Mouse (Mus musculus) embryo, embryonic 10 days (tissue): ENCODE measurements around the gene Polq.

Experiments used
- DNase-seq: peaks from one replicate; pipeline ENCODE4 v3.0.0-alpha.2; 2015; ENCODE audit warnings: low spot score

Polq gene

DNA sequence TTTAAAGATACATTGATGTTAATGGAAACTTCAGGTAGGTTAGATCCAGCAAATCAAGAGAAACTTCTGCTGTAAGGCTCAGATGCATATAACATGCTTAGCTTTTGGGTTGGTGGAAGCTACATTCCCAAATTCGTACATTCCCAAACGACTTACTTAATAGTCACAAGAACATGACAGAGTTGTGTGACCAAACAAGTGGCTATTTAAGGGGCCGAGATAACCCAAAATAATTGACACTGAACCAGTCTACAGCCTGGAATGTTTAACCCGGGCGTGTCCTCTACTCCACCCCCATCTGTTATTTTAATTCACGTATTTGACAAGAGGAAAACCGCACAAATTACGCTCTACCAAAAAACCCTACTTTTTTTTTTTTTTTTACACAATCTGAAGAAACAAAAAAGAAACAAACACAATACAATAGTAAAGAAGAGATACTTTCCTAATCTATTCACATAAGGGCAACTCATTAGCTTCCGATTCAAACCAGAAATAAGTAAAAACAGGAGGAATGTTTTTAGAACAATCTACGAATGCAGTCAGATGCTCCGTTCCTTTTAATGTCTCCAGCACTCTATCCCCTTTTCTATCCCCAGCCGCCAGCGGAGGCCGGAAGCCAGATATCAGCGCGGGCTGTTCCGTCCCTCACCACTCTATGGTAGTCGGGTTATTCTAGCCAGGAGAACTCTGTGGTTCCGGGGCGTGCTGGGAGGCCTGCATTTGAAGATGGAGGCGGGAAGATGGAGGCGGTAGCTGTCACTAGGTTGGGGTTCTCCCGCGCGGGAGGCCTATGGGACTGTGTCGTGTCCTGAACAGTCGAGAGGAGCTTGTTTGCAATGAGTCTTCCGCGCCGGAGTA lies at the start of gene Polq:
Polq (plus strand) TSS at position 726 of the 861 bp plus-strand sequence.
- peak; percentile 95 for DNase-seq

DNA sequence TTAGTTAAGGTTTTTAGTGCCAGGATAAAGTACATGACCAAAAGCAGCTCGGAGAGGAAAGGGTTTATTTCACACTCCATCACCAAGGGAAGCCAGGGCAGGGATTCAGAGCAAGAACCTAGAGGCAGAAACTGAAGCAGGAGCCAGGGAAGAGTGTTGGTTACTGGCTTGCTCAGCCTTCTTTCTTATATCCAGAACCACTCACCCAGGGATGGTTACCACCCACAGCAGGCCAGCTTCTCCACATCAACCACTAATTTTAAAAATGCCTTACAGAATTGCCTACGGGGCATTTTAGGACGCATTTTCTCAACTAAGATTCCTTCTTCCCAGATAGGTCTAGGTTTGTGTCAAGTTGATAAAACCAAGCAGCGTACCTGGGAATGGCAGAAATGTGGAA lies 48.2 kb upstream of the Polq start:
- no peak for DNase-seq

DNA sequence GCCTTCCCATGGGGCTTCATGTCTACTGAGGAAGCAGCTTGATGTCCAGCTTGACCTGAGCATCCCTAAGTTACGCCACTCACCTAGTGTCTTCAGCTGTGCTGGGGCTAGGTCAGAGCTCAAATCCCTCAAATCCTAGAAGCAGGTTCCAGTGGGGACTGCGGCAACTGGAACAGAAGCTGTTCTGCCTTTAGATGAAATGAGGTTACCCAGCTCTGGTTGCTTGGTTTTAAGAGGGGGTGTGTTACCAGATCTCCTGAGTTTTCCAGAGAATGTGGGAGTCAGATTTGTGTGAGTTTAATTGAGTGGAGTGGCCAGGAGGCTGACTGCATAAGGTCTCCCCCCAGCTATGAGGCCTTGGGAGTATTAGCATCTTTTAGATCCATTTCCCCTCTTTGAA lies 32.5 kb upstream of the Polq start:
- peak; percentile 1 for DNase-seq

DNA sequence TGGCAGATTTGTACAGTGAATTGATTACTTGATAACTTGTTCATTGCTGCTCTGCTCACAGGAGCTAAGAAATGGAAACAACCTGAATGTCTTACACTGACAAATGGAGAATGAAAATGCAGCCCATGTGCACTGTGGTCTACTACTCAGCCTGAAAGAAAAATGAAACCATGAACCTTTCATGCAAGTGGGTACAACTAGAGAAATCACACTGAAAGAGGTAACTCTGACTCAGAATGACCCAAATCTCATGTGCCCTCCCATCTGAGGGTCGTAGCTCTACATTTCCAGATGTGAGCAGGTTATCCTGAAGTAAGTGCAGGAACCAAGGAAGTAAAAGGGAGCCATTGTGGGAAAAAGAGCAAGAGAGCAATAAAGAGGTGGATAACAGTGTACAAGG lies 27.8 kb upstream of the Polq start:
- peak; percentile 3 for DNase-seq

DNA sequence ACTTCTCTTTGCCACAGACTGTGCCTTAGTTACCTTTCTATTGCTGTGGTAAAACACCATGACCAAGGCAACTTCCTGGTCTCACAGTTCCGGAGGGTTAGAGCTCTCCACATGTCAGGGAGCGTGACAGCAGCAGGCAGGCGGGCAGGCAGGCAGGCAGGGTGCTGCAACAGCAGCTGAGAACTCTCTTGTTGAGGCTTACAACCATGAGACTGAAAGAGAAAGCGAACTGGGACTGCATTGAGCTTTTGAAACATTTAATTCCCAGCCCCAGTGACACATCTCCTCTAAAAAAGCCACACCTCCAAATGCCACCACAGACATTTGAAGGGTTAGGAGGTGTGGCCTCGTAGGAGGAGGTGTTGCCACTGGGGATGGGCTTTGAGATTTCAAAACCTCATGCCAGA lies 25.9 kb upstream of the Polq start:
- DNase-seq: no peak

DNA sequence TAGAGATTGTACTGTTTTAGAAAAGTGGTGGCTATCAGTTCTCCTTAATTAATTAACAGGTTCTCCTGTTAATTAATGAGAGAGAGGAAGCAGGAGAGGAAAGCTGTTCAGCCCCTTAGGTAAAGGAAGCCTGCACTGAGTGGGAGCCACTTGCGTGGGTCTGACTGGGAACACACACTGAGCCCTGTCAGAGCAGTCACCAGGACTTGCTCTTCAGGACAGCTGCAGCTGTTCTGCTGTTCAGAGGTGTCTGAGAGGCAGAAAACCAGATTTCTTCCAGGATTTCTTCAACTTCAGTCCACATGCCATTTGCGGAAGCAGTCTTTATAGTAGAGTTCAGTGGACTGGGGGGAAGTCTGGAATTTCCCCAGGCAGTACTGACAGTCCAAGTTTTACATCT lies 24.2 kb upstream of the Polq start:
- no peak for DNase-seq

DNA sequence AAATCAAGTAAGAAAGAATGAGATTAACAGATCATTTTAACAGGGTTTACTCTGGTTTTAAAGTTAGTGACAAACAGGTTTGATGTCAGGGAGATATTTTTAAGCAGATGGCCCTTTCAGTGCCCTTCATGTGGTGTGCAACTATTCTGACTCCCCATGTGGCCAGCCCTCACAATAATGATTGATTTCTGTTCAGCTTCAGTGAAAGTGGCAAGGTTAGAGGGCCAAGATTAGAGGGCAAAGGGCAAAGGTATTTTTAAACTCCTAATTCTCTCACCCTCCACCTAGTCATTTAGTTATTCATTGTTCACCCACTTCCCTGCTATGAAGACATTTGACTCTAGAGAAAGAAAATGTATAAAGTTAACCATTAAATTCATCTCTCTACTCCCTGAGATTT lies 23.5 kb upstream of the Polq start:
- no peak for DNase-seq

DNA sequence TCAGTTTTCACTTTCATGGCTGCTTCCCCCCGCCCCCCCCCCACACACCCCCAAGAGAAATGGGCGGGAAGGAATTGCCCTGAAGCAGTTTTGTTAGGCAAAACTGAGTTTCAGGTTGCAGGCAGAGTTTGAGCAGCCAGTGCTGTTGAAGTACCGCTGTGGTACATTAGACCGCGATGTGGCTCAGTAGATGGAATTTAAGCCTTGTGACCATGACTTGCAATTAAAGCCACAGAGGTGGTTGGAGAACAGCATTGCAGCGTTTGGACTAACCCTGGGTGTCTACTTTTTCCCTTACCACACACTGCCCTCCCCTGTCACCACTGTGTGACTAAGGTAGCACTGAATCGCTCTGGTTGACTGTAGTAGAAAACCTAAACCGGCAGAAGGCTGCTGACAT lies 22.1 kb upstream of the Polq start:
- DNase-seq: peak; percentile 26

DNA sequence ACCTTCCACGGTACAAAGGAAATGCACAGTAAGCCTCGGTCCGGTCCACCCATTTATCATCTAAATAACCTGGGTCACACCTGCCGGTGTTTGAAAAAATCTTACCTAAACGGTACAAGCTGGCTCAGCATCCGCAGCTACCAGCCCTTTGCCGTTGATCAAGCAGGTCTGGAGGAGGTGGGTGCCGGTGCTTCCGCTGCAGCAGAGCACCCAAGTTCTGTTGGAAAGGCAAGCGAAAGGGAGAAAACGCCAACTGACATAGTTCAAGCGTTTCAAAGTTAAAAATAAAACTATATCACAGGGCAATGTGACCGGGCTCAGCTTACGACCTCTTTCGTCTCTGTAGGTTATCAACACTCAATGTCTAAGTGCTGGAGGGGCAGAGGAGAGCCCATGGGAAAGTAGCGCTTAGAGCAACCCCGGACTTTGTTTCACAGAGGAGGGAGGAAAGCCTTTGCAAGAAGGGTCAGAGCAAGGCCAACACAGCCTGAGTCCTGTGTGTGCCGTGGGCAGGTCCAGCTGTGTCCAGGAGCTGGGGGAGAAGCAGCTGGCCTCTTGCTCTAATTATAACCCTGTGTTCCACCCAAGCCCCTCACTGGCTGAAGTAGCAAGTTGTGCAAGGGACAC lies 21.5 kb upstream of the Polq start, which contains the start of gene Fbxo40:
Fbxo40 (minus strand) TSS at position 469 of the 627 bp plus-strand sequence.
- no peak for DNase-seq

DNA sequence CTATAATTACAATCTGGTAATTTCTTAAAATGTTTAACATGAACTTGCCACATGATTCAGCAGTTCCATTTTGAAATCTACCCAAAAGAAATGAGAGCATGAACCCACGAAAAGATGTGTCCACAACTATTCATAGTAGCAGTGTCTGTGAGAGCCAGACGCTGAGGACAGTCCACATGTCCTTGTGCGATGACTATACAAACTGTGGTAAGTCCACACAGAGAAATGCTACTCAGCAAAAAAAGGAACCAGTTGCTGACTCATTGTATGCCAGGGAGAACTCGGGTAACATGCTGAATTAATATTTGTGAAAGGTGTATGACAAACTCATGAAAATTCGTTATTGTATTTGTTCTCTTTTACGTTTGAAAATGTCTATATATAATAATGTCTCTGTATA lies 13.9 kb upstream of the Polq start:
- DNase-seq: no peak

DNA sequence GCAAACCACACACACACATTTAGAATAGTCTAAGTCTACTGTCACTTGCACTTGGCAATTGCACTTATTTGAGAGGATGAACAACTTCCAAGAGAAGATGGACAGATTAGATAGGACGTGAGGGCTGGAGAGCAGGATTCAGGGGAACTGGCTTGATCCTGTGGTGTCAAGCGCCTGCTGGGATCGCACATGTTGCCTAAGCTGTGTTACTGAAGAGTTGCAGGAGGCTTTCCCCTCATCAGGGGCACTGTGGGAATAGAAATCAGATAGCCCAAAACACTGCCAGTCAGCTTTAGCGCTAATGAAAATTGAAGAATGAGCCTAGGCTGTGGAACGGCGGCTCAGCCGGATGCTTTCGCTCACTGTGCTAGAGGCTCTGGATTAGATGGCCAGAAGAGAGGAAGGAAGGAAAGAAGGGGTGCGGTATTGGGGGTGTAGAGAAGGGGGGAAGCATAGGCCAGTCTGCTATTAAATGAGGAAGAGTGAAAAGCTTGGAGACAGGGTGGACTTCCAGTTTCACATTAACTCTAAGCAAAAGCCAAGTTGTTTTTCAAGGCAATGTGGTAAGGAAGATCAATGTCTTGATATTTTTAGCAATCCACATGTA lies 12.1 kb upstream of the Polq start:
- DNase-seq: no peak

DNA sequence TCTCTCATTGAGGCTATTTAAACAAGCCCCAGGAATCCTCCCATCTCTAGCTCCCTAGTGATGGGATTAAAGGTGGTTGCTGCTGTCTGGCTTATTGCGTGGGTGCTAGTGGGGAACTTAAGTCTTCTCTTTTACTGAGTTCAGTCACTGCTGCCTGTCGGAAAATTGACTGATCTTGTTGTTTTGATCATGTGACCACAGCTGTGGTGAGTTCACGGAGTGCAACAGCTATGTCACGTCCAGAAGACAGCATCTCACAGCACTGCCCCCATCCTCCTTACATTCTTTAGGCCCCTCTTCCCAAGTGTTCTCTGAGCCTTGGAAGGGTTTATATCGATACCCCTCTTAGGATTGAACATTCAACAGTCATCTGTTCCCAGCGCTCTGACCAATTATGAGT lies 2.3 kb upstream of the Polq start:
- no peak for DNase-seq

DNA sequence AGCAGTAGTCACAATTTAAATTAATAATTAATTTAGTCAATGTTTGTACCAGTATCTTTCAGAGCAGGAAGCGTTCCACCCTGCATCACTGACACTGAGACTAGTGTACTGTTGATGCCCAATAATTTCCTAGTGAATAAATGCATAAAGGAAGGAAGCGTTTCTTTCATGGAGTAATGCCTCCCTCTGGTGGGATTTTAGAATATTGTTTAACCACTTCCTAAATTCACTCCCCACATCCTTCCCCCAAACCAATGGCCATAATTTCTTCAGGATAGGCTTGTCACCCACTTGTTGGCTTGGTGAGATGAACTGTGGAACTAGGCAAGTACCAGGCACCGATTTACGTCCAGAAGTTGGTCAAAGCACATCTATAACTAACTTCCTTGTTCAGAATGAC lies 1.2 kb upstream of the Polq start:
- peak; percentile 72 for DNase-seq

DNA sequence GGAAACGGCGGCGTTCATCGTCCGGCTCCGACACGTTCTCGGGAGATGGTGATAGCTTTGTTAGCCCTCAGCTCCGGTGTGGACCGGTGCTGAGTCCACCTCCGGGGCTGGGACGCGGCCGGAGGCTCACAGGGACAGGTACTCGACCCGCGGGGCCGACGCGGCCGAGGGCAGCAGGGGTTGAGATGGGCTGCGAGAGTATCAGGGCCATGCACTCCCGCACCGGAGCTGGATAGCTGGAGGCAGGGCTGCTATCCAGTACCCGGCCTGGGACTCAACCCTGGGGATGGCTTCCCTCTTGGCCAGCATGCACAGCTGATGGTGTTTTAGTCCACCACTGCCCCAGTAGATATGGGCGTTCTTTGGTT lies 320 bp downstream of the Polq start:
- DNase-seq: peak; percentile 9

DNA sequence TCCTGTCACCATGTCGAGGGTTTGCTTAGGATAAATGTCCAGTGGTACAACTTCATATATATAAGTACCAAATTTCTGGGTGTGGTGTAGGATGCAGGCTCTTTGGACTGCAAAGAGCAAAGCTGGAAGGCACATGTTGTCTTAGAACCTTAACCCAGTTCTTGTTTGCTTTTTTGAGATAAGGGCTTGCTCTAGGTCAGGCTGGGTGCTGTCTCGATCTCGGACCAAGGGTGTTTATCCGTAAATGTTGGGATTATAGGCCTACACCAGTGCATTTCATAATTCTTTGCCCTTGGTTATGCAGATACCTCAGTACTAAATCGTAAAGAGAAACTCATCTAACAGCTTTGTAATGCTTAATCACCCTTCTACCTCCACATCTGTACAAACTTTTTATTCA lies 750 bp downstream of the Polq start:
- no peak for DNase-seq

DNA sequence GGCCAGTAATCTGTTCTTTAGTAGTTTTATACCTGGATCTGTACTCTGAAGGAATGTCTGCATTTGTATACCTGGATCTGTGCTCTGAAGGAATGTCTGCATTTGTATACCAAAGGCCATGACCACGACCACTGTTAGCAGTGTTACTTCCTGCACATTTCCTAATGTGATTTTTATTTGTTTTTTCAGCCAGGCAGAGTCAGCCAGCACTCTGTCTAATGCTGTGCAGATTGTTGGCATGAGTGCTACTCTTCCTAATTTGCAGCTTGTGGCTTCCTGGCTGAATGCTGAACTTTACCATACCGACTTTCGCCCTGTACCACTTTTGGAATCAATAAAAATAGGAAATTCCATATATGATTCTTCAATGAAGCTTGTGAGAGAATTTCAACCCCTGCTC lies 16.0 kb downstream of the Polq start:
- no peak for DNase-seq

DNA sequence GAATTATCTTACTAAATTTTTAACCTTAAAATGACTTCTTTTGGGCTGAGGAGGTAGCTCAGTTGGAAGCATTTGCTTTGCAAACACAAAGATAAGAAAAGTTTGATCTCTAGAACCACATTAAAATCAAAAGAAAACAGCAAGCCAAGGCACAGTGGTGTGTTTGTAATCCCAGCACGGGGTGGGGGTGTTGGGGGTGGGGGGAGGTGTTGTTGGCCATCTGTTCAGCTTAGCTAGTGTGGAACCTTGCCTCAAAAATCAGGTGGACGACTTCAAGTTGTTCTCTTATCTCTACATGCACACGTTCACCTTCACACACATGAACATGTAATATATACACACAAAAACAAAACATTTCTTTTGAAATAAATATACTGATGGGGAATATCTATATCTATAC lies 20.4 kb downstream of the Polq start:
- DNase-seq: no peak

DNA sequence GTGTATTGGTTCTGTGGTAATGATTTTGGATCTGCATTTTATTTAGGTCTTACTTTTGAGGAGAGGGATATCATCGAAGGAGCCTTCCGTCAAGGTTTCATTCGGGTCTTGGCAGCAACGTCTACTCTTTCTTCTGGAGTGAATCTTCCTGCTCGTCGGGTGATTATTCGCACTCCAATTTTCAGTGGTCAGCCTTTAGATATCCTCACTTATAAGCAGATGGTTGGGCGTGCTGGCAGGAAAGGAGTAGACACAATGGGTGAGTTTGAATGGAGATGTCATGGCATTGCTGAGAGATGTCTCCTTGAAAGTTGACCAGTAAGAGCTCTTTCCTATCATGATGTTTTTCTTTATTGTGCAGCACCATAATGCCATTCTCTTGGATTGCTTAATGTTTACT lies 23.2 kb downstream of the Polq start:
- DNase-seq: no peak

DNA sequence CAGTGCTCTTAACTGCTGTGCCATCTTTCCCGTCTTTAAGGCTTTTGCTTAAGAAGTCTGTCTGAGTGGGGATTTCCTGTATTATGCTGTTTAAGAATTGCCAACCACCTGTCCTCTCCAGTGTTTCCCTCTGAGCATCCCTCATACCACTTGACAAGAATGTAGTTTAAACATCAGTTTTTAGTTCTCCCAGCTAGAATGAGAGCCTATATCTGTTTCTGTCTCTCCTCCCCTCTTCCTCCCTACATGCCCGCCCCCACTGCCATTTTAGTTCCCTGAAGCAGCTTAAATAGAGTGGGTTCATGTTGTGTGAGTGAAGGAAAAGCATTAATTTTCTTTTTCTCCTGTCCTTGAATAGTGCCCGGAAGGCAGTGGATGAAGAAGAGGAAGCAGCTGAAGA lies 48.0 kb downstream of the Polq start:
- no peak for DNase-seq

DNA sequence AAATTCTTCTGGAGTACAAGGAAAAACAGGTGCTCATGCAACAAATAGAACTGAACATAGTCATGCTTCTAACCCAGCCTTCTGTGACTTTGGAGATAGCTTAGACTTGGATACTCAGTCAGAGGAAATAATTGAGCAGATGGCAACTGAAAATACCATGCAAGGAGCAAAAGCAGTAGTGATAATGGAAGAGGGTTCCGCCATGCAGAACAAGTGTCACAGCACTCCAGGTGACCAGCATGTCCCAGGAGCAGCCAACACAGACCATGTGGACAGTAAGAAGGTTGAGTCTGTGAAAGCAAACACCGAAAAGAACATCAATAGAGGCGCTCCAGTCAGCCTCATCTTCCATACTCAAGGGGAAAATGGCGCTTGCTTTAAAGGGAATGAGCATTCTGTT lies 49.7 kb downstream of the Polq start:
- DNase-seq: no peak

DNA sequence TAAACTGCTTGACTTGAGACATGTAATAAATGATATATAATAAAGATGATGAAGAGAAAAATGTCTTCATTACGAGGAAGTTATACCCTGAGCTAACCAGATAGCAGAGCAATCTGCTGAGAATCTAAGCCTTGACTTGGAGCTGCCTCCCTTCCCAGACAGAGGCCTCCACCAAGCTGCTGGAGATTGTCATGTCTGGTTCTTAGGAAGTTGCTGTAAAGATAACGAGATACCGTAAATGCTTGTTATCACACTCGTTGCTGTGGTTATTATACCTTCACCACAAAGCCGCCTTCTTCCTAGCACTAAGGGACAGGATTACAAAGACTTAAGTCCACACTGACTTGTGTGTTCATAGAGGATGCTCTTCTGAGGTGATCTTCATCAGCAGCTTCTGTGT lies 60.8 kb downstream of the Polq start:
- DNase-seq: no peak

DNA sequence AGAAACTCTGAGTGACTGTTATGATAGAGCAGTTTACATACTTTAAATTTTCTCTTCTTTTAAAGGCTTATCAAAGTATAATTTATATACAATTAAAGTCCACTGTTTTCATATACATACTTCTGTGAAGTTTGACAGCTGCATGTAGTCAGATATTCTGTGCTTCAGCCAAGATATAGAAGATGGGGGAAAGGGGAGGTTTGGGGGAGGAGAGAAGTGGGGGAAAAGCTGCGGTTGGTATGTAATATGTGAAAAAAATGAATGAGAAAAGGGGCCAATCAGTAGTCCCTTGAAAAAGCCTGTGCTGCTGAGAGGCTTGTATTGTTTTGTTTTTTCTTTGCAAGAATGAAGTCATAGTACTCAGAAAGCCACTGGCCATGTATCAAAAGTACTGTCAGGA lies 78.1 kb downstream of the Polq start:
- DNase-seq: no peak

DNA sequence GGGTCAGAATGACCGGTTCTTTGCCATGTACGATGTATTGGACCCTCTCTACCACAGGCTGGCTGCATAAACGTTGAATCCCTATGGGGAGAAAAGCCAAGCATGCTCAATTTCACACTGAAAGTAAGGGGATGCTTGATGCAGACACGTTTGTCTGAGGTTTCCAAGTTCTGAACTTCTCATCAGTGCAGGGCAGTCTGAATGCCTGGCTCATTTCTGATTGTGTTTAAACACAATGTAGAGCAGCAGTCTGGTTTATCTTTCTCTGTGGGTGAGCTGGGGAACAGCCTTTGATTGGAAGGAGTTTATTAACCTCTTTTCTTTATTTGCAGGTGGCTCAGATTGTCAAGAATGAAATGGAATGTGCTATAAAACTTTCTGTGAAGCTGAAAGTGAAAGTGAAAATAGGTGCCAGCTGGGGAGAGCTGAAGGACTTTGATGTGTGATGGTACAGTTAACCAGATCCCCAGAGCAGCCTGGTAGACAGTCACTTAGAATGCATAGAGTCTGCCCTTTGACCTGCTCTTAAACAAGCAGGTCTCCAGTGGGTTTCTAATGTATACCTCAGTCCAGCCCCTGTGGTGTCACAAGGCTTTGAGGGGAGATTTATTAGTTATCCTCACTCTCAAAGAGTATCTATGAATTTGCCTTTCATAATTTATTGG lies 82.7 kb downstream of the Polq start:
- no peak for DNase-seq
